Mouse (Mus musculus): ENCODE results near the gene Fry.

Fry gene

GRCm38 (mm10) chr5:150336451-150336850, 218.0 kb downstream of the Fry start:
- no peak for DNase-seq (ENCODE audit: low spot score)

GRCm38 (mm10) chr5:150337696-150338095, 219.3 kb downstream of the Fry start:
- DNase-seq (ENCODE audit: low spot score) = no peak

GRCm38 (mm10) chr5:150340944-150341343, 222.5 kb downstream of the Fry start:
- no peak for DNase-seq (ENCODE audit: low spot score)

GRCm38 (mm10) chr5:150342139-150342538, 223.7 kb downstream of the Fry start:
- DNase-seq (ENCODE audit: low spot score) = no peak

- DNase-seq (ENCODE audit: low spot score) = no peak
Observed at GRCm38 (mm10) chr5:150345946-150346345, 227.5 kb downstream of the Fry start.

GRCm38 (mm10) chr5:150346378-150346777, 227.9 kb downstream of the Fry start:
- no peak for DNase-seq (ENCODE audit: low spot score)

- DNase-seq (ENCODE audit: low spot score) = no peak
Observed at GRCm38 (mm10) chr5:150347845-150348244, 229.4 kb downstream of the Fry start.

- no peak for DNase-seq (ENCODE audit: low spot score)
Observed at GRCm38 (mm10) chr5:150348302-150348701, 229.9 kb downstream of the Fry start.

GRCm38 (mm10) chr5:150351191-150351590, 232.7 kb downstream of the Fry start:
- no peak for DNase-seq (ENCODE audit: low spot score)

GRCm38 (mm10) chr5:150358671-150359070, 240.2 kb downstream of the Fry start:
- DNase-seq (ENCODE audit: low spot score) = no peak

GRCm38 (mm10) chr5:150362241-150362640, 243.8 kb downstream of the Fry start:
- no peak for DNase-seq (ENCODE audit: low spot score)

- no peak for DNase-seq (ENCODE audit: low spot score)
Observed at GRCm38 (mm10) chr5:150364621-150365020, 246.2 kb downstream of the Fry start.

- no peak for DNase-seq (ENCODE audit: low spot score)
Observed at GRCm38 (mm10) chr5:150367027-150367426, 248.6 kb downstream of the Fry start.

GRCm38 (mm10) chr5:150370291-150370690, 251.8 kb downstream of the Fry start:
- no peak for DNase-seq (ENCODE audit: low spot score)

GRCm38 (mm10) chr5:150370895-150371294, 252.4 kb downstream of the Fry start:
- no peak for DNase-seq (ENCODE audit: low spot score)

GRCm38 (mm10) chr5:150372956-150373355, 254.5 kb downstream of the Fry start:
- no peak for DNase-seq (ENCODE audit: low spot score)

GRCm38 (mm10) chr5:150374778-150375559, 256.5 kb downstream of the Fry start:
- no peak for DNase-seq (ENCODE audit: low spot score)

GRCm38 (mm10) chr5:150378586-150378985, 260.1 kb downstream of the Fry start:
- no peak for DNase-seq (ENCODE audit: low spot score)

- no peak for DNase-seq (ENCODE audit: low spot score)
Observed at GRCm38 (mm10) chr5:150380767-150381166, 262.3 kb downstream of the Fry start.

GRCm38 (mm10) chr5:150382411-150382810, 264.0 kb downstream of the Fry start:
- DNase-seq (ENCODE audit: low spot score) = no peak

GRCm38 (mm10) chr5:150384272-150385215, 266.1 kb downstream of the Fry start:
- no peak for DNase-seq (ENCODE audit: low spot score)

- no peak for DNase-seq (ENCODE audit: low spot score)
Observed at GRCm38 (mm10) chr5:150385224-150385623, 266.8 kb downstream of the Fry start.

GRCm38 (mm10) chr5:150388623-150389022, 270.2 kb downstream of the Fry start:
- no peak for DNase-seq (ENCODE audit: low spot score)

Data from c-Kit-positive CD71-positive TER-119-positive erythroid progenitor cells, embryonic 14.5 days (primary cell).